Mouse (Mus musculus) cerebellum, adult 9-11 months (tissue): ENCODE results near the gene Gpr137.

ENCODE experiments used
- DNase-seq: peaks from one replicate; pipeline ENCODE4 v3.0.0; 2022

The Gpr137 gene

DNA sequence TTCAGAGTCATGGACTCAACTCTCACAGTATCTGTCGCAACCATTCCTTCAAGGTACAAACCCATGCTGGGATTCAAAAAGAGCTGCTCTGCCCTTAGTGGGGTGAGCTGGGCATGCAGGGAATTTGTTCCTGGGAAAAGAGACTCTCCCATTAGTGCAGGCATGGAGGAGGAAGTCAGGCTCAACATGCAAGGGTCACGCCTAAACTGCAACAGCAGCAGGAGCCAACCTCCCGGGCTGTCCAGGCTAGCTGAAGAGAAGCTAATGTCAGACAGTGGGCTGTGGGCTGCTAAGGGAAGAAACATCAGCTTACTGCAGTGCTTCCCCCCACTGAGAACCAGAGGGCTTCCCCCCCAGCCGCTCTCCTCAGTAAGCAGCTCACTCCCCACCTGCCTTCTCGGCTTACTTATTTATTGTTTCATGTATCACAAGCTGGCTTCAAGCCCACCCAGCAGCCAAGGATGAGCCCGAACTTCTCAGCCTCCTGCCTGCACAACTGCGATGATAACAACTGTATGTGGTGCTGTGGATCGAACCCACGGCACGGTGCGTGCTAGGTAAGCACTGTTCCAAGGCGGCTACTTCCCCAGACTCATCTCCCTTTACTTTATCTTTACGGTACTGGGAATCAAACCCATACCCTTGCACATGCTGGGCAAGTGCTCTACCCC is 30.1 kb upstream of the Gpr137 start:
- peak; percentile 46 for DNase-seq

DNA sequence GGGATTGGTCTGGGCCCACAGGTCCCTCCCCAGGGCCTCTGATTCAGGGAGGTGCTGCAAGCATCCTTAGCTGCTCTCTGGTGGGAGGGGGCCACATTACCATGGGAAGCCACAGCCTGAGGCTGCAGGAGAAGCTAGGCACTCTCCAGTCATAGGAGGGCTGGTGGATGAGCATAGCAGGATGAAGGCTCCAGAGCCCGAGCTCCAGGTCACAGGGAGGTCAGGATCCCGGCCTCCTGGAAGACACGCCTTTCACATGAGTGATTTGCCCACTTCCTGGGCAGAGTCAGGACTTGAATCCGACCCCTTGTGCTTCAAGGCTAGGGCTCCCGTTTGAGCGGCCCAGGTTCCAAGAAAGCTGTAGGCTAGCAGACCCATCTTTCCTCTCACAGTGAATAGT is 29.4 kb upstream of the Gpr137 start:
- no peak for DNase-seq

- peak; percentile 46 for DNase-seq
Observed at GRCm38 (mm10) chr19:6970460-6971085, 28.3 kb upstream of the Gpr137 start.

DNA sequence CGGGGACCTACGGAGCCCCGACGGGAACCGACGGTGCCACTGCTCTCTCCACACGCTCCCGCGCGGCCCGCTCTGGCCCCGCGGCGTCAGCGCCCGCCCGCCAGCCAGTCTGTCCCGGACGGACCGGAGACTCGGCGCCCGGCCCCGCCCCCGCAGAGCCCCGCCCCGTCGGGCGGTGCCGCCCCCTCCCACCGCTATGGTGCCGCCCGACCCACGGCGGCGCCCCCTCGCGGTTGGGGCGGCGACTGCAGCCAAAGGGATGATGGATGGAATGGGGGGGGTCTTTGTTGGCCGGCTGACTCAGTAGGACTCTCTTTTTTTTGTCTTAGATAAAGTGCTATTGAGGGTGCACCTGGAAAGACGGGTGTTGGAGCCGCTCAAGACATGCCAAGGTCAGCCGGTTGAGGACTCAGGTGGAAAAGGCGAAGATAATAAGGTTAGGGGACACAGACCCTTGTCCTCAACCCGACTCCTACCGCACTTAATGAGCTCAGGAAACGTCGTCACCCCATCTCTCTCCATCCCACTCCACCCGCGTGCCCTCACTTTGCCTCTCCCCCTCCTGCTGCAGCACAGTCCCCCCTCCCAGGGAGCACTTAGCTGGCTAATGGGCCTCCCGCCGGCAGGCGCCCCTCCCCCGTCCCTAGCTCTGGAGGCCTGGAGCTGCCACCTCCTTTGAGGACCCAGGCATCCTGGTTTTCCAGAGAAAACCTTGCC is 27.5 kb upstream of the Gpr137 start:
- peak; percentile 46 for DNase-seq

DNA sequence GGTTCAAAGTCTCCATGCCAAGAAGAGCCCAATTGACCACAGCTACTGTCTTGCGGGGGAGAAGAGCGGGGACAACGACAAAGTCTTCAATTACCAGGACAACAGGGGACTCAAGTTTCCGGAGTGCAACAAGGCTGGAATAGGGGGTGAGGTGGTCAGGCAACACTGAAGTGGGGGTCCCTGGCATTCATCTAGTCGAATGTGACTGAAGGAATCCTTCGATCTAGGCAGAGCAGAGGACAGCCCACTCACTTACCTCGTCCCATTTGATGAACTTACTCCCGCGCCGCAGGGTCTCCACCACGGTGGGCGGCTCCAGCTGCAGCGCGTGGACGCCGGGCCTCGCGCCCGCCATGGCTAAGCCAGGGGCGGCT is 27.0 kb upstream of the Gpr137 start:
- no peak for DNase-seq

DNA sequence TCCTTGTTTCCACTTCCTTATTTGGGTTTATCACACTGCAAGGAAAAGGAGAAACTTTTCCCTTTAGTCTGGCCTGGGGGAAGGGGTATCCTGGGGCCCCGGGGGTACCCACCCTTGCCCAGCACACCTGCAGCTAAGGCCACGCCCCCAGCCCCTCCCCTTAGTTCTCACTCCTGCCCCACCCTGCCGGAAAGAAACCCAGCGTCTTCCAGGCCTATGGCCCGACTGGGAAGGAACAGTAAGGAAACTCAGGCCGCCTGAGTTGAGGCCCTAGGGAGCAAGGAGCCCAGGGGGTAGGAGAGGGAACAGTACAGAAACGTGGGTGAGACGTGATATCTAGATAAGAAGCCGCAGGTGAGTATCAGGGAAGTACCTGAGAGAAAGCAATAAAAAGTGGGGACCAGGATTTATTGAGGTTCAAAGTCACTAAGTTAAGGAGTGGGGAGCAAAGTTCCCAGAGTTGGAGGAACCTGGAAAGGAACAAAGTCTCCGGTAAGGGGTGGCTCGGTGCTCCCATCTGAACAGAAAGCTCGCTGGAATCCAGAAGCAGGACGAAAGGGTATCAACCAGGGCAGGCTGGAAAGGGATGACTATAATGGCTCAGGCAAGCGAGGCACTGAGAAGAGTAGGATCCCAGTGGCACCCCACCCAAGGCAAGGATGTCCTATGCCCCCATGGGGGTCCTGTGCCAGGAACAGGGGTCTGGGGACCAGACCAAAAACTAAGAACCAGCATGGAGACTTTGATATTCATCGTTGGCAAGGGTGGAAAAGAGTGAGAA is 26.4 kb upstream of the Gpr137 start:
- no peak for DNase-seq

DNA sequence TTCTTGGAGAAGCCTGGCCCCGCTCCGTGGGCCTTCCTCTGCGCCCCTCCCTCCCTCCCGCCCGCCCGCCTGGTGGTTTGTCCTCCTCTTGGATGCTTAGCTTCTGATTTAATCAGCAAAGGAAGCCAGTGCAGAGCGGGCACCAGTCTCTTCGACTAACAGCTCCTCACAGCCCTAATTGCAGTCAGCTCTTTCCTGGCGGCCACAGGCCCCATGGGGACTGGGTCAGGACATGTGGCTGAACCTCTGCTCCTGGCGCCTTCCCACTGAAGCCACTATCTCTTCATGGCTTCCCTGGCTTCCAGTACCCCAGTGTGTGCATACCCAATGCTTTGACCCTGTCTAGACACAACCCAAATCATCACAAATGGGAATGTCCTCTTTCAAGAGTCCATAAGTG is 14.2 kb upstream of the Gpr137 start:
- no peak for DNase-seq

GRCm38 (mm10) chr19:6955424-6955823 is 13.1 kb upstream of the Gpr137 start:
- peak; percentile 43 for DNase-seq

GRCm38 (mm10) chr19:6954046-6954445 is 11.8 kb upstream of the Gpr137 start:
- peak; percentile 74 for DNase-seq

GRCm38 (mm10) chr19:6952712-6953037 is 10.4 kb upstream of the Gpr137 start:
- DNase-seq, result peak; percentile 70

DNA sequence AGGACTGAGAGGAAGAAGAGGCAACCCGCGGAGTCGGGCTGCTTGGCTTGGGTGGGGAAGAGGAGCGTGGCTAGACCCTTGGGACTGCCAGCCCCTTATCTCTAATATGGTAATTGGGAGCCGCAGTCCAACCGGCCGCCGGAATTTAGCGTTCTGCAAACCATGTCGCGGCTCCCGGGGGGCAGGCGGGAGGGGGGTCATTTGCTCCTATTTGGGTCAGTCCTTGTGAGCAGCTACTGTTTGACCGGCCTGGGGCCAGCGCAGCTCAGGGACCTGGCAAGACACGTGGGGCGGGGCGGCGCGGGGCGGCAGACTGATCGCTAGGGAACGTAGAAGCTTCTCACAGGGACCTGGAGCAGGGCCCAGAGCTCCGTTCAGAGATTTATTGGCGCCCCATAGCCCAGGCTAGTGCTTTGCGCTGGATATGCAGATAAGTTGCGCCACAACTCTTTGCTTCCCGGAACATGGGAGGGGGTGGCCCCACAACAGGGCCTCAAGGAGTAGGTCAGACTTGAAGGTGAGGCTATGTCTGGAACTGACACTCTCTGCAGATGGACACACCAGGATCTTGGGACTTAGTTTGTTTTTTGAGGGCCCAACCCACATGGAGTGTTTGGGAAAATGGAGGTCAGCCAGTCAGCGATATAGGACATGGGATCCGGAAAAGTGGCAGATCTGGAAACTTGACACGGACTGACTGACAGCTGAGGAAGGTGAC is 9.9 kb upstream of the Gpr137 start:
- DNase-seq, result peak; percentile 89

DNA sequence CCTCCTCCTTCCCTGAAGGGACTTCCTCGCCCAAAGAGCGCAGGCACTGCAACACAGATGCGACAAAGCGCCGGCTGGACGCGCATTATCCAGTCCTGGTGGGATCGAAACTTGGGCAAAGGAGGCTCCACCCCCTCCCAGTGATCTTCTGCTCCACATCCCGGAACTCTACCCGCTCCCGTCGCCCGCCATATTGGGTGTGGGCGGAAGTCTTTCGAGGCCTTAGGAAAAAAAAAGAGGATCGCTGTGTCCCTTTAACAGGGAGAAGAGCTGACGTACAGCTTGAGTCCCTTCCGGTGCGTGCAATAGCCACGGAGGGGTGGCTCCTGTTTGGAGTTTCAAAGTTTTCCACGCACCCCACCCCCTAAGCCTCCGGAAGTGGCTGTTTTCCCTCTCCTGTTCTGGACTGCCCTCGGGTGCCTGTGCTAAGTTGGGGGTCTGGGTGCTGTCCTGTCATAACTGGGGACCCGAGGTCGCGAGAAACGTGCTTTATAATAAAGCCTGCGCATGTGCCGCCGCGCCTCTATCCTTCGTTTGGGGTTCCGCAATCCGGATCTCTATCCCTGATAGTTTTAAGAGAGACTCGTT is 9.2 kb upstream of the Gpr137 start:
- DNase-seq, result peak; percentile 96

- peak; percentile 77 for DNase-seq
Observed at GRCm38 (mm10) chr19:6950613-6951153, 8.4 kb upstream of the Gpr137 start.

GRCm38 (mm10) chr19:6949951-6950350 is 7.7 kb upstream of the Gpr137 start:
- peak; percentile 56 for DNase-seq

DNA sequence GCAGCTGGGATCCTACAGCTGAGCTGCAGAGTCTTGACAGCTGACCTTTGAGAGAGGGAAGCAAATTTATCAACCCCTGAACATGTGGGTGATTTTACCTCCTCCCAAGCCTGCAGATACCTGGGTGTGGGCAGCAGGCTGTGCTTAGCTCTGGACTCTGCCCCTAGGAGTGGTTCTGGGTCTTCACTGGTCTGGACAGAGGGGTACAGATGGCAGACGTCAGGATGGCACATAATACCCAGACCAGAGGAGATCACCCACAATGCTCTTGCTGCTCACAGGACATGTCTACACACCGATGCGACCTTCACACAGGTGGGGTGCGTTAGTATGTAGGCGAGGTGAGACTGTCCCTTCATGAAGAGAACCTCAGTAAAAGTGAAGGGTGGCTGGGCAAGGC is 7.3 kb upstream of the Gpr137 start:
- no peak for DNase-seq

DNA sequence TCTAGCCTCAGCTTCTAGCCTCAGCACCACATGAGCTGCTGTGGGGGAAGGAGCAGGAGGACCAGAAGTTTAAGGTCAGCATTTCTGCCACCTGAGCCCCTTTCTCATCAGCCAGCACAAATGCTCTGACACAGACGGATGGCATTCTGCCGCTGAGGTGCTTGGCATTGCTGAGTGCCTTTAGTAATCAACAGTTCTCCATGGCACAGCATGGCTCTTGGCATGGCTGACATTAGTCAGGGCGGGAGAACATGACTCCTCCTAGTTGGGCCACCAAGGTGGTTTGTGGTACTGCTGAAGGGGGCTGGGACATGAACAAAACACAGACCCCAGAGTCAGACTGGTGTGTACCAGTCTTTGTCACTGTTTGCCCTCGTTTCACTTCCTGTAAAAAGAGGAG is 5.9 kb upstream of the Gpr137 start:
- peak; percentile 87 for DNase-seq

DNA sequence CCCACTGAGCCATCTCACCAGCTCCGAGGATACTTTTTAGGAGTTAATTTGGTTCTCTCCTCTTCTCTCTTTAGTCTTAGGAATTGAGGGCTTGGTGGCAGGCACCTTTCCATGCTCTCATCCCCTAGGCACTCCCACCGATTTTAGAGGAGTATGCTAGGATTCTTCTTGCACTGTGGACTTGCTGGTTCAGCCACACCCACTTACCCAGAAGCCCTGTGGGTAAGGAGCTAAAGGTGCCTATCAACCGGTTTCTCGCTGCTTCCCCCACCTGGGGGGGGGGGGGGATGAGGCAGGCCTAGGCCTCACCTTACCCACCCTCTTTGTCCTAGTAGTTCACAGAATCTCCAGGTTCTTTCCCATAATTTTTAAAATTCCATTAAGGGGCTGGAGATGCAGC is 5.5 kb upstream of the Gpr137 start:
- DNase-seq, result no peak

DNA sequence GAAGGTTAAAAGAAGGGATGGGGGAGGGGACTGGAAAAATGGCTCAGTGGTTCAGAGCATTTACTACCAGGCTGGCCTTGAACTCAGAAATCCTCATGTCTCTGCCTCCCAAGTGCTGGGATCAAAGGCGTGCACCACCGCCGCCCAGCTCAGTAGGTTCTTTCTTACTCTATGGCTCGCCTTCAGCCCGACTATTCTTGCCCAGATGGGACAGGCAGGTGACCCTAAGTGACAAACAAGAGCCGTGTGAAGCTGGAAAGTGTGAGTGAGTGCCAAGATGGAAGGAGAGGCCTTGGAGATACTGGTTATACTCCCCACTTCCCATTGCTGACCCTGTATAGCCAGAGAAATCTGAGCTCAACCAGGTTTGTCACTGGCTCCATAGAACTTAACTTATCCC is 1.4 kb upstream of the Gpr137 start:
- peak; percentile 61 for DNase-seq

- peak; percentile 66 for DNase-seq
Observed at GRCm38 (mm10) chr19:6942764-6943163, 484 bp upstream of the Gpr137 start.

DNA sequence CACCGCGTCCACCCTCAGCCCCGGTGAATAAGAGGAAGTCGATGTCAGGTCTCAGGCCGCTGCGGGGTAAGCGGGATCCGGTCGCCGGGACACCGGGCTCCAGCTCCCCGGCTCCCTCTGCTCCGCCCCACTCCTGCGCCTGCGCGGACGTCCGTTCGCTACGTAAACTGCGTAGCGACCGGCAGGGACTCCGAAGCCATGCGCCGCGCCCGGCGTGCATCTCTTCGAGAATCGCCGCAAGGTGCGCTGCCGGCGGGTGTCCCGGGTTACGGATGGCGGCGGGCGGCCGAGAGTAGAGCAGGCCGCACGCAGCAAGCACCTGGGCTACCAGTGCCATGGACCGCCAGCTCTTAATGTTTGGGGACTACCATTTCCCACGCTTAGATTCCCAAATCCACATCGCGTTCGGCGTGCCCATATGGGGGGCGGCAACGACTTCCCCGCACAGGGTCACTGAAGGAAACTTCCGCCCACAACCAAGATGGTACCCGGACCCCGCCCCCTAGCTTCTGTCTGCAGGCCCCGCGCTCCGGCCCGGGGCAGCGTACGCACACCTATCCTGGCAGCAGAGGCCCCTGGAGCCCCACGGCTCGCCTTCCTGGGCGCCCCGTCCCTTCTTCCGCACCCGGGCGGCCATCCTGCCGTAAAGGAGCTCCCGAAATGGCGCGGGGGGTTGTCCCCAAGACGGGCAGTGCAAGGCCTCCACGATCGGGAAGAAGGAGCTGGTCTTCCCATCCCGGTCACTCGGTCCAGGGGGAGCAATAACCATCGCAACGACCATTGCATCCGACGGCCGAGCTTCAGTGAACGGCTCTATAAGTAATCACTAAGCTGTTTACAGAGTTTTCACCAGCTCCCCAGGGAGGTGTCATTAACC is 670 bp downstream of the Gpr137 start, which contains the start of gene Bad:
TSS of gene Bad (plus strand) at position 490 of the 877 bp plus-strand sequence.
- peak; percentile 93 for DNase-seq
